Mouse (Mus musculus) C2C12 (cell line): ENCODE data around the gene Frmd4a. TPM values are rescaled to one million over a fixed set of nuclear protein-coding genes. Genes with fewer than 3 reads are reported as not detected.

Experiments used
- H3K27me3 ChIP-seq: one replicate; pipeline ENCODE4 v1.6.1; 2011; ENCODE audit not compliant: control insufficient read depth, insufficient read depth, insufficient read length
- H3K36me3 ChIP-seq: one replicate; pipeline ENCODE4 v1.6.1; 2011; ENCODE audit not compliant: control insufficient read depth, insufficient read depth
- H3K4me3 ChIP-seq: one replicate; pipeline ENCODE4 v1.5.1; 2011; ENCODE audit warnings: mild to moderate bottlenecking, control low read depth; ENCODE audit not compliant: poor library complexity, insufficient read depth, severe bottlenecking
- H3K79me2 ChIP-seq: one replicate; pipeline ENCODE4 v1.6.1; 2011; ENCODE audit not compliant: control insufficient read depth, insufficient read depth
- H3K79me3 ChIP-seq: one replicate; pipeline ENCODE4 v1.6.1; 2011; ENCODE audit warnings: low read depth, control low read depth
- H3ac ChIP-seq: one replicate; pipeline ENCODE3; 2011; ENCODE audit warnings: low read depth; ENCODE audit not compliant: control insufficient read depth, insufficient read length
- CEBPB ChIP-seq: IDR thresholded peaks from one replicate; pipeline ENCODE4 v1.6.1; 2011; ENCODE audit warnings: low read depth, mild to moderate bottlenecking, control low read depth, moderate library complexity
- CTCF ChIP-seq: IDR thresholded peaks from one replicate; pipeline ENCODE4 v1.5.1; 2011; ENCODE audit not compliant: control insufficient read depth, insufficient read depth, insufficient read length
- FOSL1 ChIP-seq: IDR thresholded peaks from one replicate; pipeline ENCODE4 v1.8.0; 2011; ENCODE audit warnings: mild to moderate bottlenecking, low read length; ENCODE audit not compliant: poor library complexity, insufficient read depth, severe bottlenecking
- MAX ChIP-seq: IDR thresholded peaks from one replicate; pipeline ENCODE4 v1.6.1; 2011; ENCODE audit warnings: mild to moderate bottlenecking, control low read depth
- MYOD1 ChIP-seq: IDR thresholded peaks from one replicate; pipeline ENCODE4 v1.6.1; 2011; ENCODE audit warnings: low read depth; ENCODE audit not compliant: control insufficient read depth, insufficient read length
- MYOG ChIP-seq: IDR thresholded peaks from one replicate; pipeline ENCODE4 v1.6.1; 2011; ENCODE audit not compliant: control insufficient read depth, insufficient read length; ENCODE audit errors: extremely low read depth
- USF1 ChIP-seq: IDR thresholded peaks from one replicate; pipeline ENCODE4 v1.6.1; 2011; ENCODE audit warnings: low read depth, mild to moderate bottlenecking, control low read depth, moderate library complexity
- polyA plus RNA-seq: library from polyadenylated mRNA; unstranded; fragments of >200 nt; fragmentation: generic; extraction: Trizol; gene quantifications from one replicate; pipeline ENCODE4 v1.2.1, GENCODE M21; 2012; ENCODE audit warnings: missing spikeins

Frmd4a gene
- polyA plus RNA-seq, 1 experiment = 32.7 TPM

DNA sequence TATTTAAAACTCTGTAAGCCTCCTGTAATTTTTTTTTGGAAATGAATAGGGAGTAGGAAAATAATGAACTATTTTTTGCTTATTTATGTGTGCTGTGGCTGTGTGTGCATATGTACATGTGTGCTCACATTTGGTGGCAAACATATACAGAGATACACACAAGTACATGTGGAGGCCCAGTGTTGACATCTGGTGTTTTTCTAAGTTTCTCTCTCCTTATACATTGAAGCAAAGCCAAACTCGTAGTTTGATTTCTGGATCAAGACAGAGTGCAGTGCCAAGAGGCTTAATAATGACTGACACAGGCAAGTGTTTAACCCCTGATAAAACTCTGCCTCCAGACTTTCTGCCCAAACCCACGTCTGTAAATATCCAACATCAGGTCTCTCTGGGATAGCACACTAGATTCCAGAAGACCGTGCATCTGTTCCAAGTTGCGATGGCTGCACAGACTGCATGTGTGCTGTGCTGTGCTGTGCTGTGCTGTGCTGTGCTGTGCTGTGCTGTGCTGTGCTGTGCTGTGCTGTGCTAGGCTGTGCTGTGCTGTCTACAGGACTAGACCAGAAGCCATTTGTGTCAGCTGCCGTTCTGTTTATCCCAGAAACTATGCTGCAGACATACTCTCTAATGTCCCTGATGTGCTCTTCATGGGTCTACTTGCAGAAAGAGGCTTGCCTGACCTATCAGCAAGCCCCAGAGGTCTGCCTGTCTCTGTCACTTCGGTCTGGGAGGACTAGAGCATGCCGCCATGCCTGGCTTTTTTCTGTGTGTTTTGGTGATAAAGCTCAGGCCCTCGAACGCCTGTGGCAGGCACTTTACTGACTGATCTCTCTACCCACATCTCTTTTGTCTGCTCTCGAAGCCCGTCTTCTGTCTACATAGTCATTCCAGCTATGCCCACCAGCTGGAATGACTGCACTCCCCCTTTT lies 437.8 kb downstream of the Frmd4a start:
- Histone ChIP-seq H3K4me3 (no peak overlapping the region), H3K27me3 (no peaks in the 10 kb centered on the region), H3K79me3 (peaks cover 71% of the 10 kb centered on the region), H3K79me2 (peaks cover 98% of the 10 kb centered on the region), H3K36me3 (peaks cover 27% of the 10 kb centered on the region), H3ac (no peak overlapping the region)
- TF ChIP-seq CEBPB = no peak
- TF ChIP-seq MYOG = no peak
- no peak for TF ChIP-seq CTCF
- TF ChIP-seq FOSL1 = no peak
- TF ChIP-seq USF1 = no peak
- no peak for TF ChIP-seq MAX
- no peak for TF ChIP-seq MYOD1

DNA sequence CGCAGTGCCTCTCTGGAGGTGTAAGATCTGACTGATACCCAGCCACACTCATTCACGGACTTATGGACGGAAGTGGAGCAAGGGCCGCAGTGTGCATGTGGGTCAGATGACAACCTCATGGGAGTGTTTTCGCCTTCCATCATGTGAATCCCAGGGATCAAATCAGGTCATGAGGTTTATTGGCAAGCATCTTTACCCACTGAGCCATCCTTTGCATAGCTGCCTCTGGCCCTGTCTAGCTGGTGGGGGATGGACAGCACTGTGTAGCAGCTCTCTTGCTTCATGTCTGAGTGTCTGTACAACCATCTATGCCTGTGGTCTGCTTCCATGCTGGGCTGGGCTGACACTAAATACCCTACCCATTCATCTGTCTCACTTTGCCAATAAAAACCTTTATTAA lies 443.4 kb downstream of the Frmd4a start:
- Histone ChIP-seq H3K79me3 (peaks cover 56% of the 10 kb centered on the region), H3ac (no peak overlapping the region), H3K79me2 (peaks cover 96% of the 10 kb centered on the region), H3K36me3 (no peaks in the 10 kb centered on the region), H3K4me3 (no peak overlapping the region), H3K27me3 (no peaks in the 10 kb centered on the region)
- TF ChIP-seq CEBPB (no peak), MYOD1 (no peak), MAX (no peak), CTCF (no peak), MYOG (no peak), FOSL1 (no peak), USF1 (no peak)

DNA sequence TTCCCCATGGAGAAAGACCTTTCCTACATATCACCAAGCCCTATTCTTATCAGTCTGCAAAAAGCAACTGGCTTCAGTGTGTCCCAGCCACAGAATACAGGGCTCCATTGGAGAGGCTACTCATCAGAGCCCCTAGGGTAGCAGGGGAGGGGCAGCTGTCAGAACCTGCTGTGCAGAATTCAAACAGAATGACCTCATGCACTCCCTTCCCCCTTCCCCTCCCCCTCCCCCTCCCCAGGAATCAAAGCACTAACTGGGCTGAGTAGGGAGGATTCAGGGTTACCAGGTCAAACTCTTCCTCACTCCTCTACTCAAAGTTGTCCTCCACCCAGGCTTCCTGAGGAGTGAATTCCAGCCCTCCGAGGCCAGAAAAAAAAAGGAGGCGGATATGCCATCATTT lies 444.0 kb downstream of the Frmd4a start:
- Histone ChIP-seq H3K79me2 (peaks cover 97% of the 10 kb centered on the region), H3K79me3 (peaks cover 55% of the 10 kb centered on the region), H3K27me3 (no peaks in the 10 kb centered on the region), H3K4me3 (no peak overlapping the region), H3K36me3 (peaks cover 5% of the 10 kb centered on the region), H3ac (no peak overlapping the region)
- TF ChIP-seq CTCF (no peak), MAX (no peak), USF1 (no peak), MYOD1 (no peak), CEBPB (no peak), MYOG (no peak), FOSL1 (no peak)

DNA sequence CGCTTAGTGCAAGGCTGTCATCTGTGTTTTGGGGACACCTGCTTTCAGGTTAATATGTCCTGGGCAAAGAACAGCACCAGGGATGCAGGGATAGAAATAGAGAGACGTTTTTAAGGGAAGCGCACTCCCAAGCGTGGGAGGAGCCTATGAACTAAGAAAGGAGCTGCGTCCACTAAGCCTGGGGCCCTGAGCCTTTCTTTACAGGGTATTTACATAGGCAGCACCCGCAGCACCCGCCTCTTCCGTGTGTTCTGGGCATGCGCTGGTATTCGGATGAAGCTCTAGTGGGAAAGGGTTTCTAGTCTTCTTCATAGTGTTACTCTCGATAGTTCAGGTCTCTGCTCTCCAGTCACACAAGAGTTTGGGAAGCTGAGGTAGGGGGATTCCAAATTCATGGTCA lies 445.0 kb downstream of the Frmd4a start:
- TF ChIP-seq FOSL1 = no peak
- no peak for TF ChIP-seq CEBPB
- no peak for TF ChIP-seq CTCF
- TF ChIP-seq MYOD1 = no peak
- no peak for TF ChIP-seq MAX
- no peak for TF ChIP-seq USF1
- TF ChIP-seq MYOG = no peak
- peaks cover 47% of the 10 kb centered on the region for H3K79me3 ChIP-seq
- H3K4me3 ChIP-seq = no peak overlapping the region
- H3K79me2 ChIP-seq = peaks cover 97% of the 10 kb centered on the region
- H3K36me3 ChIP-seq = peaks cover 12% of the 10 kb centered on the region
- H3K27me3 ChIP-seq = no peaks in the 10 kb centered on the region
- H3ac ChIP-seq = no peak overlapping the region

DNA sequence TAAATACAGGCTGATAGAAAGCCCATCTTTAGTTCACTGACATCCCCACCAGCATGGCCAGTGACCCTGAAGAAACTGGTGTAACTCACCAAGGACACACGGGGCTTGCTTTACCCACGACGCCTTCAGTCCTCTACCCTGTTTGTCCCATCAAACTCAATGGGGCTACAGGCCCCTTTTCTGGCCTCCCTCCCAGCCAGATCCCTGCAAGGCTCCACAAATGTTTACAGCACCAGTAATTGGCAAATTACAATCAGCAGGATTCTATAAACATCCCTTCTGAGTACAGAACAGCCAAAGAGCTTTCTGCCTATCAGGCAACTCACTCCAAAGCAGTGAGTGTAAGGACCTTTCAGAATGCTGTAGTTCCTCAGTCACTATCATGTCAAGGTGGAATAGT lies 448.6 kb downstream of the Frmd4a start:
- Histone ChIP-seq H3K4me3 (no peak overlapping the region), H3K36me3 (peaks cover 24% of the 10 kb centered on the region), H3K27me3 (no peaks in the 10 kb centered on the region), H3K79me2 (peaks cover 97% of the 10 kb centered on the region), H3ac (no peak overlapping the region), H3K79me3 (peaks cover 39% of the 10 kb centered on the region)
- TF ChIP-seq CEBPB = no peak
- TF ChIP-seq MAX = no peak
- no peak for TF ChIP-seq MYOD1
- TF ChIP-seq CTCF = no peak
- TF ChIP-seq MYOG = no peak
- TF ChIP-seq USF1 = no peak
- no peak for TF ChIP-seq FOSL1

DNA sequence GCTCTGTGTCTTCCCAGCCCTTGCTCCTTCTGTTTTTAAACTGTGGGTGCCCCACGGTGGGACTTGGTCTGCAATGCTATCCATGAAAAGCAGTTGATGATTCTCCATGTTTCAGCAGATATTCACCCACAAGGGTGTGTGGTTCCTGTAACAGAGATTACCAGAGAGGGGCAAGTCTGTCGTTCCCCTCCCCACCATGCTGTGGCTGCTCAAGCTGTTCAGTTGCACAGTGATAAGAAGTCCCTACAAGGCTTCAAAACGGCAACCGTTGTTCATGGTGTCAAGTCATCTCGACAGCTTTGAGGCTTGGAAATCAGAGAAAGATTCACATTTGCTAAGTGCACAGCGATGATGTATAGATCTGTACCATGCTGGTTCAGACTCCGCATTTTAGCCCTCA lies 449.8 kb downstream of the Frmd4a start:
- peaks cover 97% of the 10 kb centered on the region for H3K79me2 ChIP-seq
- no peak for TF ChIP-seq MAX
- TF ChIP-seq MYOD1 = no peak
- TF ChIP-seq FOSL1 = no peak
- no peak for TF ChIP-seq MYOG
- no peak for TF ChIP-seq CTCF
- no peak for TF ChIP-seq USF1
- TF ChIP-seq CEBPB = no peak

More for the DNA sequence above, 449.8 kb downstream of the Frmd4a start:
- H3K27me3 ChIP-seq = no peaks in the 10 kb centered on the region
- no peak overlapping the region for H3ac ChIP-seq
- H3K79me3 ChIP-seq = peaks cover 37% of the 10 kb centered on the region
- peaks cover 30% of the 10 kb centered on the region for H3K36me3 ChIP-seq
- H3K4me3 ChIP-seq = no peak overlapping the region
